Mouse (Mus musculus): ENCODE data around the gene Slc22a23. TPM values are rescaled to one million over a fixed set of nuclear protein-coding genes. Genes with fewer than 3 reads are reported as not detected.

The Slc22a23 gene
- polyA plus RNA-seq, 1 experiment from 2014 or later, result 6.2 TPM

- peaks cover 38% of the 10 kb centered on the region for H3K27me3 ChIP-seq
- no peak overlapping the region for H3K4me2 ChIP-seq
- ATAC-seq (ENCODE audit: low read depth) (no peak), DNase-seq (no peak)
- no peak overlapping the region for H3K9ac ChIP-seq
- no peaks in the 10 kb centered on the region for H3K36me3 ChIP-seq
- WGBS (ENCODE audit: insufficient replicate concordance), result 48% methylated on average over 3 of the region's 3 CpGs
- H3K27ac ChIP-seq, result no peak overlapping the region
- H3K4me3 ChIP-seq (replicated peaks), result no peak overlapping the region
- H3K9me3 ChIP-seq (replicated peaks), result no peaks in the 10 kb centered on the region
- H3K4me1 ChIP-seq (replicated peaks), result peaks cover 18% of the 10 kb centered on the region
These were observed 198.1 kb downstream of the Slc22a23 start for GRCm38 (mm10) chr13:34146916-34147315.

DNA sequence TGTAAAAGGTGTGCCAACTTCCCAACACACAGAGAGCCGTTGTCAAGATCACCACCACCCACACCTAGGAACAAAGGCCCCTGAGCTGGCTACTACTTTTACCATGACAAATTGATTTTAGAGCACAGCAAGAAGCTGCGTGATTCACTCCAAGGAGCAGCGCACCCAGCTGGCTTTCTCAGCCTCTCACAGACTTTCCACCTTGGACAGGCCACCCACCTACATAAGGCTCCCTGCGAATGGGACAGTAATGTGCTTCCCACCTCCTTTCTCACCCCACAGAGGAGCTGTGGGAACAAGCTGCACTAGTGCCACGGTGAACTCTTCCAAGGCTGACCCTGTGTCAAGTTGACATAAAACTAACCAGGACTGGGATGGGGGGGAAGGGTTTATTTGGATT is 201.6 kb downstream of the Slc22a23 start:
- DNase-seq (no peak), ATAC-seq (ENCODE audit: low read depth) (no peak)
- no peak overlapping the region for H3K9ac ChIP-seq
- no peaks in the 10 kb centered on the region for H3K4me1 ChIP-seq (replicated peaks)
- H3K9me3 ChIP-seq (replicated peaks), result no peaks in the 10 kb centered on the region
- peaks cover 13% of the 10 kb centered on the region for H3K27me3 ChIP-seq
- no peak overlapping the region for H3K27ac ChIP-seq
- no peak overlapping the region for H3K4me3 ChIP-seq (replicated peaks)
- WGBS (ENCODE audit: insufficient replicate concordance), result 62% methylated on average over 5 of the region's 5 CpGs
- no peak overlapping the region for H3K4me2 ChIP-seq
- no peaks in the 10 kb centered on the region for H3K36me3 ChIP-seq

GRCm38 (mm10) chr13:34136605-34137004 is 208.4 kb downstream of the Slc22a23 start:
- Histone ChIP-seq H3K27me3 (peaks cover 64% of the 10 kb centered on the region), H3K9ac (no peak overlapping the region), H3K4me2 (no peak overlapping the region), H3K4me1 (replicated peaks) (peaks cover 6% of the 10 kb centered on the region), H3K4me3 (replicated peaks) (no peak overlapping the region), H3K9me3 (replicated peaks) (no peaks in the 10 kb centered on the region), H3K27ac (no peak overlapping the region), H3K36me3 (no peaks in the 10 kb centered on the region)
- DNase-seq (no peak), ATAC-seq (ENCODE audit: low read depth) (no peak)
- 63% methylated on average over 7 of the region's 7 CpGs for WGBS (ENCODE audit: insufficient replicate concordance)

DNA sequence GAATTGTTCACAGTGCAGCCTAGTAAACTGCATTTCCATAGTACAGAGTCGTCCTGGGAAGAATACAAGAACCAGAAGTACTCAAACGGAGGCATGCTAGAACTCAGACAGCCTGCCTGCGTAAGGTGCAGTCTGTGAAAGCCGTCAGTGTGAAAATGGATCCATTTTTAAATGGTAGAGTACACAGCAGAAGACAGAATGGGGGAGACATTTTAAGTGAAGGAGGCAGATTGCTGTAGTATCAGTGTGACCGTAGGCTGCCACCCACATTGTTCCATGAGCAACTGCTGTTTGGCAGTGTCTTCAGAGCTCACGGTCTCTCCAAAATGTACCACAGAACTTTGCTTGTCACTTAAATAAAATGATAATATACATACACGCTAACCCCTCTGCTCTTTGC is 210.7 kb downstream of the Slc22a23 start:
- Histone ChIP-seq H3K4me2 (no peak overlapping the region), H3K9me3 (replicated peaks) (no peaks in the 10 kb centered on the region), H3K27ac (no peak overlapping the region), H3K4me1 (replicated peaks) (peaks cover 30% of the 10 kb centered on the region), H3K9ac (no peak overlapping the region), H3K27me3 (peaks cover 87% of the 10 kb centered on the region), H3K36me3 (no peaks in the 10 kb centered on the region), H3K4me3 (replicated peaks) (no peak overlapping the region)
- DNase-seq (no peak), ATAC-seq (ENCODE audit: low read depth) (no peak)
- WGBS (ENCODE audit: insufficient replicate concordance), result 59% methylated on average over 7 of the region's 7 CpGs

DNA sequence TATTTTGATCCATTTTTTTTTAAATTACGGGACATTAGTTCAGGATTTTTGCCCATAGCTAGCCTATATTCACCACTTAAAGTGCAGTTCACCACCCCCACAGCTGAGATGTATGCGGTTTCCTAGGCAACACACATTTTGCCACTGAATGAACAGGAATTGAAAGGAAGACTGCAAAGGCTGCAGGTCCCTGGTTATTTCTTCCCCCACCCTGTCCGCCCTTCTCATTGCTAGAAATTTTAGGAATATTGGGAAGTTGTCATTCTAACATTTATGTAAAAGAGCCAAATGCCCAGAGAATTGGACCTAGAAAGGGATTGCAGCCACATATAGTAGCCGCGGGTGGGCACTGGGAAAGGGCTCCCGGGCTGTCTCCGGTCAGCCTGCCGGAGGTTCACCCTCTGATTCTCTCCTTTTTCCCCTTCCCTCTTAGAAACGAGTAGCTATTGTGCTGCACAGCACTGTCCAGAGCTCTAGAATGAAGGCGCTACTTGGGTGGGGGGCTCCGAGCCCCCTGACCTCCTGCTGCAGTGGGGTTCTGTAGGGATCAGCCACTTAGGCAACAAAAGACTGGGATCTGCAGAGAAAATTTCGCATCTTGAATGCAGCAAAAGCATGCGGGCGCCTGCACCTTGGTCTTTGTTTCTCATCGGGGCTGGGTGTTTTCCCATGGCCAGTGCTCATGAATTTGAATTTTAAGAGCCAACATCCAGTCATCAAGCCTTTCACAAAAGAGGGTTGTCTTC is 211.5 kb downstream of the Slc22a23 start:
- Histone ChIP-seq H3K4me1 (replicated peaks) (peaks cover 35% of the 10 kb centered on the region), H3K36me3 (no peaks in the 10 kb centered on the region), H3K27ac (no peak overlapping the region), H3K4me2 (no peak overlapping the region), H3K27me3 (peaks cover 95% of the 10 kb centered on the region), H3K9me3 (replicated peaks) (no peaks in the 10 kb centered on the region), H3K4me3 (replicated peaks) (no peak overlapping the region), H3K9ac (no peak overlapping the region)
- no peak for ATAC-seq (ENCODE audit: low read depth)
- 15% methylated on average over 15 of the region's 15 CpGs for WGBS (ENCODE audit: insufficient replicate concordance)
- DNase-seq, result no peak

DNA sequence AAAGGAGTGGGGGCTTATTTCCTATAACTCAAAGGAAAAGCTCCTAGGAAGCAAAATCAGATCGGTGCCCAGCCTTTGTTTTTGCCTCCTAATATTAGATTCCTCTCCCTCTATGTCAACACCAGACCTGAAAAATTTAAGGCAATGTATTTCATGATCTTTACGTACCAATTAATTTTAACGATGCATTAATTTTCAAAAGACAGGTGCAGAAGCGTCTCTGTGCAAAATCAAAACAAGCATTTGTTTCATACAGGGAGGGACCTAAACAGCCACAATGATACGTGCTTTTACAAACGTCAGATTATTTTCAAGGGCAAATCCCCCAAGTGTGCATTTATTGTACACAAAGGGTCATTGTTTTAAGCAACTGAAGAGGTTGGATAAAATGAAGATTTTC is 212.1 kb downstream of the Slc22a23 start:
- Histone ChIP-seq H3K36me3 (no peaks in the 10 kb centered on the region), H3K27me3 (peaks cover 91% of the 10 kb centered on the region)
- 24% methylated on average over 6 of the region's 6 CpGs for WGBS (ENCODE audit: insufficient replicate concordance)

GRCm38 (mm10) chr13:34132299-34132698 is 212.7 kb downstream of the Slc22a23 start:
- no peak overlapping the region for H3K4me3 ChIP-seq (replicated peaks)
- peaks cover 35% of the 10 kb centered on the region for H3K4me1 ChIP-seq (replicated peaks)
- H3K4me2 ChIP-seq, result peak overlapping the region; percentile 2; the same call in 1 of the 2 replicates
- H3K9ac ChIP-seq, result no peak overlapping the region
- WGBS (ENCODE audit: insufficient replicate concordance), result 3% methylated on average over 15 of the region's 15 CpGs
- DNase-seq, result no peak
- H3K36me3 ChIP-seq, result no peaks in the 10 kb centered on the region
- no peaks in the 10 kb centered on the region for H3K9me3 ChIP-seq (replicated peaks)
- no peak overlapping the region for H3K27ac ChIP-seq
- H3K27me3 ChIP-seq, result peaks cover 86% of the 10 kb centered on the region
- no peak for ATAC-seq (ENCODE audit: low read depth)

More for the DNA sequence above, 212.1 kb downstream of the Slc22a23 start:
- Histone ChIP-seq H3K9ac (no peak overlapping the region), H3K4me1 (replicated peaks) (peaks cover 35% of the 10 kb centered on the region), H3K9me3 (replicated peaks) (no peaks in the 10 kb centered on the region), H3K4me2 (no peak overlapping the region), H3K27ac (no peak overlapping the region), H3K4me3 (replicated peaks) (no peak overlapping the region)
- DNase-seq (no peak), ATAC-seq (ENCODE audit: low read depth) (no peak)

- Histone ChIP-seq H3K4me3 (replicated peaks) (peak overlapping the region; percentile 14; the same call in 1 of the 2 replicates), H3K9me3 (replicated peaks) (no peaks in the 10 kb centered on the region), H3K4me1 (replicated peaks) (peaks cover 35% of the 10 kb centered on the region), H3K36me3 (no peaks in the 10 kb centered on the region), H3K27me3 (peaks cover 79% of the 10 kb centered on the region), H3K27ac (no peak overlapping the region), H3K9ac (no peak overlapping the region), H3K4me2 (peak overlapping the region; percentile 74)
- WGBS (ENCODE audit: insufficient replicate concordance), result 3% methylated on average over 10 of the region's 10 CpGs
- ATAC-seq (ENCODE audit: low read depth) (no peak), DNase-seq (no peak)
These were observed 213.3 kb downstream of the Slc22a23 start for GRCm38 (mm10) chr13:34131708-34132060.

DNA sequence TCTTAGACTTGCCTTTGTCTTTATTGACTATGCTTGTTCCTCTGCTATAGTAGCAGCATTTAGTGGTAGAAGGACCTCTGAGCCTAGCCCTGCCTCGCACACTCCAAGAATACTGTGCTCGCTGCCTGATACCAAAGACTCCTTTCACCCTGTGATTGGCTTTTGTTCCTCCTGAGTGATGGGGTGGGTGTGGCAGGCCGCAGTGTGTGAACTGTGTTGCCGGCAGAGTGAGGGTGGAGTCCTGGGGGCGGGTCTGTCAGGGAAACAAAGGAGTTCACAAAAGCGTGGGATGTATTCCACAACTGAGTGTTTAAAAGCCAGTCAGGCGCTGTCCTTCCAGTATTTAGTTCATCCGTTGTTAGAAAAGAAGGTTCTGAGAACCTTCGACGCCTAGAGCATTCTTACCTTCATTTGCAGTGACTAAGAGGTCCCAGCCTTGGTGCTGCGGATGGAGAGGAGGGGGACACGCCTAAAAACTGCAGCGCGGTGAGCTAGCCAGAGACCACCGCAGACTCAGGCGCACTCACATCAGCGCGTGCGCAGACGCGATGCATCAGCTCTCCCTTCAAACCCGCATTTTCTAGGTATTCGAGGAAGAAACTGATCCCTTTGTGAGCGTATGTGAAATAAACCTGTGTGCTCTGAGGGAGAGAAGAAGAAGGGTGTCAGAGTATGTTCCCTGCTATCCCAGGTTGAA is 213.8 kb downstream of the Slc22a23 start:
- Histone ChIP-seq H3K4me1 (replicated peaks) (peaks cover 35% of the 10 kb centered on the region), H3K27ac (no peak overlapping the region), H3K27me3 (peaks cover 76% of the 10 kb centered on the region), H3K36me3 (no peaks in the 10 kb centered on the region), H3K4me3 (replicated peaks) (peak overlapping the region; percentile 14), H3K9ac (no peak overlapping the region), H3K4me2 (peak overlapping the region; percentile 74), H3K9me3 (replicated peaks) (no peaks in the 10 kb centered on the region)
- peak; percentile 20 for DNase-seq
- peak; percentile 25; the same call in 1 of the 2 replicates for ATAC-seq (ENCODE audit: low read depth)
- WGBS (ENCODE audit: insufficient replicate concordance), result under 1% methylated on average over 24 of the region's 24 CpGs

DNA sequence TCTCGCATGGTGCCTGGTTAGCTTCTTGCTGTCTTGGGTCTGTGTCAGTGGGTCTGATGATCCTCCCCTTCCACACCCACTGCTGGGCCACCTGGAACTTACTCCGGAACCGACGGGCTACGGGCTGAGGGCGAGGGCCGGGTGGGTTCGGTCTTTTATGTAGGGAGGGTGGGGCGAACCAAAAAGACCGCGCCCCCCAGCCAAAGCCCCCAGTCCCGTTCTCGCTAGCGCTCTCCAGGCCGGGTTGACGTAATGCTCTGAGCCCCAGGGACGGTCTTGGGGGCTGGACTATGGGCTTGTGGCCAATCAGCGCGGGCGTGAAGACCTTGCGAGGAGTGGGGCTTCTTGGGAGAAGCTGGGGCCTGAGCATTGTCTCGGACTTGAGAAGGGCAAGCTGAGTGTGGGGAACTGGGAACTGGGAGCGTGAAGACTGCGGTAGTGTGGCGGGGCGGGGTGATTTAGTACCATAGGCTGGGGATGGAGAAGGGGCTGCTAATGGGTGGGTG is 214.7 kb downstream of the Slc22a23 start, which contains the start of gene Tubb2b:
Tubb2b (minus strand) TSS at position 241 of the 506 bp plus-strand sequence.
- DNase-seq (peak; percentile 20), ATAC-seq (ENCODE audit: low read depth) (peak; percentile 60)
- peaks cover 35% of the 10 kb centered on the region for H3K4me1 ChIP-seq (replicated peaks)
- peak within 1 kb of the TSS; percentile 57 for H3K4me3 ChIP-seq (replicated peaks)
- no peaks in the 10 kb centered on the region for H3K36me3 ChIP-seq
- under 1% methylated on average over 26 of the region's 26 CpGs for WGBS (ENCODE audit: insufficient replicate concordance)
- peaks cover 68% of the 10 kb centered on the region for H3K27me3 ChIP-seq
- no peaks in the 10 kb centered on the region for H3K9me3 ChIP-seq (replicated peaks)
- H3K9ac ChIP-seq, result peak within 1 kb of the TSS; percentile 47; the same call in 1 of the 2 replicates
- no peak within 1 kb of the TSS for H3K27ac ChIP-seq
- H3K4me2 ChIP-seq, result peak within 1 kb of the TSS; percentile 74

DNA sequence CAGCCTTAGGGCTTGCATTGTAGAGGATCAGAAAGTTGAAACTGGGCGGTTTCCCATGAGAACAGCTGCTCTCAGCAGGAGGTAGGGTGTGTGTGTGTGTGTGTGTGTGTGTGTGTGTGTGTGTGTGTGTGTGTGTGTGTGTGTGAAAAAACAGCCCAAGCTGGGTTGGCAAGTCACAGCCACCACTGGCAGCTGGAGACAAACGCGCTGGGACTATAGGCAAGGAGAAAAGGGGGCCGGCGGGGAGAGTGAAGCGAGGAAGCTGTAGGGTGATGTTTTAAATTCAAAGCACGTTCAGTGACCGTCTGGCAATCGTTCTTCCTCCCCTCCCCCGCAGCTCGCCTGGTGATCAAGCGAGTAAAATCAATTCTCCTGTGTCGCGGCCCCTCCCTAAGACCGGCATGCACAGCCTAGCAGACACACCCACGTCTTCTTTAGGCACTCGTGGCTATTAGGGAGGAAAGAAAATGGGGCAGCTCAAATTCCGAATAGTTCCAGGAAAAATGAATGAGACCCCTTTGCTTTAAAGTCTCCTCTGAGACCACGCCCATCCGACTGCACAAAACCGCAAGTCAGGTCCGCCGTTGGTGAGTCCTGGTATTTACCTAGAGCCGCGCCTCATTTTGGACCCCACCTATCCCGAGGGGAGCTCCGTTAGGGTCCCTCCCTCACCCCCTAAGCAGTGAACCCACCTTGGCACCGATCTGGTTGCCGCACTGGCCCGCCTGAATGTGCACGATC is 215.3 kb downstream of the Slc22a23 start:
- no peaks in the 10 kb centered on the region for H3K9me3 ChIP-seq (replicated peaks)
- no peaks in the 10 kb centered on the region for H3K36me3 ChIP-seq
- H3K27me3 ChIP-seq, result peaks cover 62% of the 10 kb centered on the region
- 0 out of 2 replicates have a peak, but pooled peaks have one; percentile 26 for ATAC-seq (ENCODE audit: low read depth)
- H3K4me2 ChIP-seq, result peak overlapping the region; percentile 74
- DNase-seq, result no peak
- peaks cover 35% of the 10 kb centered on the region for H3K4me1 ChIP-seq (replicated peaks)
- no peak overlapping the region for H3K27ac ChIP-seq
- under 1% methylated on average over 31 of the region's 31 CpGs for WGBS (ENCODE audit: insufficient replicate concordance)
- H3K9ac ChIP-seq, result peak overlapping the region; percentile 47; the same call in 1 of the 2 replicates
- H3K4me3 ChIP-seq (replicated peaks), result peak overlapping the region; percentile 57
